Mouse (Mus musculus) gastrocnemius, adult 2 months (tissue): ENCODE results near the gene Pi4k2a. TPM values are rescaled to one million over a fixed set of nuclear protein-coding genes. Genes with fewer than 3 reads are reported as not detected.
"Not testable (repeated sequence)": the region's sequence is repeated elsewhere in the genome, so short reads cannot be mapped to it uniquely, and the experiment has no call there.

ENCODE experiments used
- DNase-seq: peaks from one replicate; pipeline ENCODE4 v3.0.0; 2022
- H3K27ac ChIP-seq: fragments of 200-600 bp; 2 replicates; pipeline ENCODE4 v1.8.1; 2022; ENCODE audit warnings: mild to moderate bottlenecking
- H3K4me3 ChIP-seq: fragments of 200-600 bp; 2 replicates; pipeline ENCODE4 v1.8.1; 2022; ENCODE audit warnings: mild to moderate bottlenecking, moderate library complexity
- CTCF ChIP-seq: fragments of 200-600 bp; IDR thresholded peaks from 2 replicates; pipeline ENCODE4 v1.8.1; 2022; ENCODE audit warnings: antibody characterized with exemption, mild to moderate bottlenecking, moderate library complexity
- intact Hi-C: fragments of 180-260 bp; cut with DNase I; formaldehyde crosslinking; loops from one replicate; pipeline ENCODE4 v1.15.1; 2025
- total RNA-seq, 2 experiments: library from RNA; stranded (reverse); gene quantifications; 2 replicates each; pipeline ENCODE4 v1.2.3; 2021

Pi4k2a gene
- total RNA-seq, 2 experiments from 2014 or later, result 11.9 to 12.8 TPM

GRCm38 (mm10) chr19:42068441-42069240 is 21.6 kb upstream of the Pi4k2a start:
- no peak for TF ChIP-seq CTCF
- DNase-seq, result peak; percentile 78
- peak overlapping the region; percentile 66 for H3K4me3 ChIP-seq
- intact Hi-C loops, result loop anchor here (1.0 kb wide), 1 partner anchor 33 kb away; the partner anchor contains the start of gene Ankrd2
- H3K27ac ChIP-seq, result peak overlapping the region; percentile 88

DNA sequence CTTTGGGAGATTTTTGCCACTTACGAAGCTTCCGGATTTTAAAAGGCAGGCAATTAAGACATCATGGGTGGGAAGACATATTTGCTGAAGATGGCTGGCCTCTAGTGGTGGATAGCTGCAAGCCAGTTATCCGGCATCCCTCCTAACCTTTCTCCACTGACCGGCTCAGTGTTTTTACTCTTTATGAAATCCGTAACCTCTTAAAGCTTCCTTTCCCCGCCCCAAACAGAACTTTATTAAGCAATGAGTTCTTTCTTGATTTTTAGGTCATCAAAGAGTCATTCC is 21.1 kb upstream of the Pi4k2a start:
- H3K4me3 ChIP-seq, result peak overlapping the region; percentile 66
- DNase-seq, result peak; percentile 40

DNA sequence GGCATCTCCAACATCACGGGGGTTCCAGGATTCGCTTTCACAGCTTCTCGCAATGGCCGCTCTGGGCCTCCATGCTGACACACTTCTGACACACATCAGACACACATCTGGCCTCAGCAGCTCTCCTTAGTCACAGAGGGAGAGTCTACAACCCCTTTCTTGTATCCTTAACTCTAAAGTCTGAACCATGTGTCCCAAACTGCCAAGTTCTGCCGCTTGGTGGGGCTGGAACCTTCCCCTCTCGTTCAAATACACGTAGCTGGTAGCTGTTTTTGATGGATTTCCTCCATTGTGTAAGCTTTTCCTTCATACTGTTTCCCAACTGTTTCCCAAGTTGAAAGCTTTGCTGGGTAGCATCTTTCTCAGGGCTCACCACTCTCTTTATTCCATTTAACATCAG is 19.0 kb upstream of the Pi4k2a start:
- no peak for TF ChIP-seq CTCF
- intact Hi-C loops, result no loop called here
- Histone ChIP-seq H3K27ac (no peak overlapping the region), H3K4me3 (no peak overlapping the region)
- no peak for DNase-seq

More for the DNA sequence above, 21.1 kb upstream of the Pi4k2a start:
- H3K27ac ChIP-seq, result peak overlapping the region; percentile 88
- peak; percentile 81 for TF ChIP-seq CTCF
- intact Hi-C loops, result loop anchor here (1.0 kb wide), 1 partner anchor 34 kb away; the partner anchor contains the start of gene Ankrd2

DNA sequence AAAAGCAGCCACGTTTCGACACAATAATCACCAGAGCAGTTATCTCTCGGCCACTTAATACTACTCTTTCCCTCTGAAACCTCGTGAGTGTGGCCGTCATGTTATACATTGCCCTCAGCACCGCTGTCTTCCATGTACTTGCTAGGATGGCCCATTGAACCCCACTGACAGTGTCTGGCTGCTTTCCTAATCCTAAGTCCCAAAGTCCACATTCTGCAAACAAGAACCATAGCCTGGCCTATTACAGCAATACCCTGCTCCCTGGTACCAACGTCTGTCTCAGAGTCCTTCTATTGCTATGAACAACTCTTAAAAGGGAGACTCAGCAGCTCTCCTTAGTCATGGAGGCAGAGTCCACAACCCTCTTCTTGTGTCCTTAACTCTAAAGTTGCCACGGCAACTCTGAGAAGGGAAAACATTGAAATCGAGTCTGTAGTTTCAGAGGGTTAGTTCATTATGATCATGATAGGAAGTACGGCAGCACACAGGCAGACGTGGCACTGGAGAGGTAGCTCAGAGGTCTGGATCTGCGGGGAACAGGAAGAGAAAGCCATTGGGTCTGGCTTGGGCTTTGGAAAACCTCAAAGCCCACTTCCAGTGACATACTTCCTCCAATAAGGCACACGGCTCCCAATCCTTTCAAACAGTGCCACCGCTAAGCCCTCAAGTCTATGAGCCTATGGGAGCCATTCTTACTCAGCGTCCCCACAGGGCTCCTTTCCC is 18.2 kb upstream of the Pi4k2a start:
- no peak for DNase-seq
- intact Hi-C loops, result no loop called here
- no peak overlapping the region for H3K4me3 ChIP-seq
- no peak for TF ChIP-seq CTCF
- H3K27ac ChIP-seq, result peak overlapping the region; percentile 35; the same call in 1 of the 2 replicates

- no peak for DNase-seq
- intact Hi-C loops, result no loop called here
- H3K27ac ChIP-seq, result peak overlapping the region; percentile 35; the same call in 1 of the 2 replicates
- no peak overlapping the region for H3K4me3 ChIP-seq
- TF ChIP-seq CTCF, result peak; percentile 43
These were observed 17.5 kb upstream of the Pi4k2a start for GRCm38 (mm10) chr19:42072802-42073201.

DNA sequence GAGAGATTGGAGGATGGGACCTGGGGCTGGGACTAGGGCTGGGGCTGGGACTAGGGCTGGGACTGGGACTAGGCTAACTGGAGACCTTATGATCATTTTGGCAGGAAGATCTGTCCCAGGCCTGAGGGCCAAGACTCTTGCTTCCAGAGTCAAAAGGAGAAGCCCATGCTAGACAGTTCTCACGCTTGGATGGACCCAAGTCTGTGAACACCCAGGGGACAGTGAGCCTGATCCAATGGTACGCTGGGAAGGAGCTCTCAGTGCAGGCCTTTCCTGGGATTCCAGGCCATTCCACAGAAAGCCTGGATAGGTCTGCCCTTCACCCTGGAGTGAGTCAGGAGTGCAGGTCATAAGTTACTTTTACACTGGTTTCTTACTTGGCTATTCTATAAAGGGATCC is 15.2 kb upstream of the Pi4k2a start:
- DNase-seq, result no peak
- Histone ChIP-seq H3K27ac (peak overlapping the region; percentile 48), H3K4me3 (no peak overlapping the region)
- TF ChIP-seq CTCF, result no peak
- intact Hi-C loops, result no loop called here

DNA sequence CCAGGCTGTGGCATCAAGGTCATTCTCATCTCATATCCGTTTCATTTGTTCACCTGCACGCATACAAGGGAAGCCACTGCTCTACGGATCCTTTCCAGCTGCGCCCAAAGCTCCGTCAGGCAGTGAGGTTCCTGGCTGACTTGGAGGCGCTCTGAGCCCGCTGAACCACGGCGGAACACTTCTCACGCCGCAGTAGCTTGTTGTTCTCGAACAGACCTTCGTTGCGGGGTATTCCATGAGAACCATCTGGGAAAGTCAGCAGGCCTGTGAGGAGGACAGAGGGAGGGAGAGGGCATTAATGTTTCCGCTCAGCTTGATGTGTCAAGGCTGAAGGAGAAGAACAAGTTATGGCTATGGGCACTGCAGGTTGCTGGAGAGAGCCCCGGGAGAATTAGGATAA is 14.3 kb upstream of the Pi4k2a start:
- no peak overlapping the region for H3K27ac ChIP-seq
- intact Hi-C loops, result no loop called here
- no peak for DNase-seq
- TF ChIP-seq CTCF, result no peak
- no peak overlapping the region for H3K4me3 ChIP-seq

GRCm38 (mm10) chr19:42078566-42078965 is 11.7 kb upstream of the Pi4k2a start:
- DNase-seq, result no peak
- intact Hi-C loops, result no loop called here
- no peak for TF ChIP-seq CTCF
- H3K4me3 ChIP-seq, result no peak overlapping the region
- no peak overlapping the region for H3K27ac ChIP-seq

DNA sequence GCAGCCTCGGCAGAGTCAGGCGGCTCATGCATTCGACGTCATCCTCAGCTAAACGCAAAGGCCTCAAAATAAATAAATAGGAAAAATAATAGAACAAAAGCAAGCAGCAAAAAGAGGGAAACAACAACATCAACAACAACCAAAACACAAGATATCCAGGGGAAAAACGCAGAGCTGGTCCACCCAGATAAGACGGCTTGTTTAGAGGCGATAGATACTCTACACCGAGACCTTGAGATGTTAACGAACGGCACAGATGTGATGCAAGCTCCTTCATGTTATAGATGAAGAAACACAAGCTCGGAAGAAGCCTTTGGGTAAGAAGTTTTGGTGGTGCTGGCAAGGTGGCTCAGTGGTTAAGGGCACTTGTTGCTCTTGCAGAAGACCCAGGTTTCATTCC is 11.3 kb upstream of the Pi4k2a start:
- TF ChIP-seq CTCF, result no peak
- Histone ChIP-seq H3K4me3 (no peak overlapping the region), H3K27ac (no peak overlapping the region)
- intact Hi-C loops, result no loop called here
- no peak for DNase-seq

- intact Hi-C loops, result no loop called here
- TF ChIP-seq CTCF, result no peak
- Histone ChIP-seq H3K27ac (no peak overlapping the region), H3K4me3 (no peak overlapping the region)
- no peak for DNase-seq
These were observed 10.3 kb upstream of the Pi4k2a start for GRCm38 (mm10) chr19:42079950-42080349.

DNA sequence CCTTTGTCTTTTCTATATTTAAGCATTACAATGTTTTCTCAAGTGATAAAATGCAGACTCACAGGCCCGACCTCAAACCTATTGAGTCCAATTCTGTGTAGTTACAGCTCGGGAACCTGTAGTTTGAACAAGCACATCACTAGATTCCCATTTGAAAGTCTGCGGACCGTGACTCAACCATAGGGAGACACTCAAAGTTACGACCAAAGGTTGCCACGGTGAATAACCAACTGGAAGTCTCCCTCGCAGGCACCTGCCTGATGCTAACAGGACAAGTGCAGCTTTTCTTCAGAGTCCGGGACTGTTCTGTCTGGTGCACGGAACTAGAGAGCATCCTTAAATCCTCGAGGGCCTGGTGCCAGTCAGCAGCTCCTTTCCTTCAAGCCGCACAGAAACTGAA is 9.8 kb upstream of the Pi4k2a start:
- Histone ChIP-seq H3K27ac (no peak overlapping the region), H3K4me3 (no peak overlapping the region)
- intact Hi-C loops, result no loop called here
- DNase-seq, result no peak
- TF ChIP-seq CTCF, result no peak

DNA sequence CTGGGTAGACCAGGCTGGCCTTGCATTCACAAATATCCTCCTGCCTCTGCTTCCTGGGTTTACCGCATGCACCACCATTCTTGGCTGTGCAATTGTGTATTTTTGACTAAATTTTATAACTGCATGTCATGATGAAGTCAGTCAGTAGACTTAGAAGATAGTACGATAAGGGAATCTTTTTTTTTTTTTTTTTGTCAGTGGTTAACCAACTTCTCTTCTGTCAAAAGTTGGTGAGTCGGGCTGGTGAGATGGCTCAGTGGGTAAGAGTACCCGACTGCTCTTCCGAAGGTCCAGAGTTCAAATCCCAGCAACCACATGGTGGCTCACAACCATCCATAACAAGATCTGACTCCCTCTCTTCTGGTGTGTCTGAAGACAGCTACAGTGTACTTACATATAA is 8.7 kb upstream of the Pi4k2a start:
- H3K4me3 ChIP-seq, intact Hi-C loops, DNase-seq, H3K27ac ChIP-seq: not testable (repeated sequence)

- DNase-seq, result no peak
- intact Hi-C loops, result no loop called here
- H3K27ac ChIP-seq, result no peak overlapping the region
- no peak for TF ChIP-seq CTCF
- H3K4me3 ChIP-seq, result peak overlapping the region; percentile 72
These were observed 4.6 kb upstream of the Pi4k2a start for GRCm38 (mm10) chr19:42085690-42086089.

DNA sequence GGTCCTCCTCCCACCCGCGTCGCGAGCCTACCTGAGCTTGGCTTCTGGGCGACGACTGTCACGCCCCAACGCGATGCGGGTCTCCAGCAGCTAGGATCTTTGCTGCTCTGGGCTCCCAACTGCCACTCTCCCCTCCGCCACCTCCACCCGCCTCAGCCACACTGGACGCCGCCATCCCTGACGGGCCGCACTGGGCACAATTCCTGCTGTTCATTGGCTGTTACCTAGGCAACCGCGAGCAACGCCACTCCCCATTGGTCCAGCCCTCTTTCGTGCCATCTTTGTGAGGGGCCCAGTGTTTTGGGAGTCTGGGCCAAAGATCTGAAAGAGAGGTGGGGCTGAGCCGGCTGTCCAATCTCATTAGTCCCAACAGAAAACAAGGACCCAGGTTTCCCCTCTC is 4.1 kb upstream of the Pi4k2a start, which contains the start of gene Morn4:
TSS of gene Morn4 (minus strand) at position 192 of the 400 bp plus-strand sequence.
- intact Hi-C loops, result no loop called here
- TF ChIP-seq CTCF, result no peak
- peak; percentile 81 for DNase-seq
- H3K27ac ChIP-seq, result no peak within 1 kb of the TSS
- peak within 1 kb of the TSS; percentile 72 for H3K4me3 ChIP-seq
